Mouse (Mus musculus) neutrophil, adult 5-6 weeks (primary cell): ENCODE data around the gene Coro2b. TPM values are rescaled to one million over a fixed set of nuclear protein-coding genes. Genes with fewer than 3 reads are reported as not detected.

Experiments used
- ATAC-seq: fragments of 151-379, 151-347 bp; 2 replicates; pipeline ENCODE4 v1.8.0; 2017; ENCODE audit warnings: mild to moderate bottlenecking, moderate TSS enrichment; ENCODE audit not compliant: insufficient number of reproducible peaks, poor library complexity, low FRiP score, severe bottlenecking; ENCODE audit errors: extremely low read depth
- total RNA-seq: library from RNA; stranded (forward); fragments of 200-1000 nt; gene quantifications from 2 replicates; pipeline ENCODE4 v1.2.3, GENCODE M21; 2017

Coro2b gene
- total RNA-seq, 1 experiment from 2014 or later, result not detected

DNA sequence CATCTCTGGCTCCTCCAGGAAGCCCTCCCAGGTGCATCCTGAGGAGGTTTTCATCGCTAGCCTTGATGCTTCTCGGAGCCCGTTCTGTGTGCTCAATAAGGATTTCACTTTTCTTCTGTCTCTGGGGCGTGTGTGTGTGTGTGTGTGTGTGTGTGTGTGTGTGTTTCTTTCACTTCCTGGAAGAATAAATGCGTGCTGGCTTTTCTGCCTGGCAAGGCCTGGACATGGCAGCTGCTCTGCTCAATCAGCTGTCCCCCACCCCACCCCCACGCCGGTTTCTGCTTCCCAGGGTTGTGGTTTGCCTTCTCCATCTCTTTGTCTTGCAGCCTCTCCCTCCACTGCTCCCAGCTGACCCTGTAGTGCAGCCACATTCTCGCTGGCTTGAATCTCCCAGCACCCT, 4.3 kb upstream of the Coro2b start:
- ATAC-seq, result no peak

DNA sequence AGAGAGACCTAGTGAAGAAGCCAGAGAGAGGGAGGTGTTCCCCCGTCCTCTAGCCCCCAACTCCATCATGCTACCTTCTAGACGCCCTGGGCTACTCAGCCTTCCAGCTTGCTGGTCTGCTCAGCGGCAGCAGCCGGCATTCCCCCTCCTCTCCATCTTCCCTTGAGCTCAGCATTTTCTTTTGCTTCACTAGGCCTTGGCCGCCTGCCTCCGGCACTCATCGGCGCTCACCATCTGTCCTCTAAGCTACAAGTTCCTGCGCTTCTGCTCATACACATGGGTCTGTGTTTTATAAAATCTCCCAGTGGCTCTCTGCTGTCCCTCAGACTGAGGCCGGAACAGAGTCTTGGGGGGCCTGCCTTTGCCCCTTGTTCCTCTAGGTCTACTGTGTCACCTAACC, 3.9 kb upstream of the Coro2b start:
- ATAC-seq, result no peak

DNA sequence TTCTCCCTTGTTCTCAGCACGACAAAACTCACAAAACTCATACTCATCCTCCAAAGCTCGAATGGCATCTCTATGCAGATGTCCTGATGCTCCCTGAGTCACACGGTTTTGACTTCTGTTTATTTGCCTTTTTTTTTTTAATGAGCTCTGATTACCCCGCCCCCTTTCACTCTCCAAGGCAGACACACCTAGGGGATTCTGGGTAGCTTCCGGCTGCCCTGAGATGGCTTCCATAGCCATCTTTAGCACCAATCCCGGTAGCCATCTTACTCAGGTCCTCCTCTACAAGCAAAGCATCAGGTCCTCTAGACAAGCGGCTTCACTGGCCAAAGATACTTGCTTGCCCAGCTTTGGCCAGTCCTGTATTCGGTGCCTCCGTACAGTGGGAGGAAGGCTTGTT, 3.3 kb upstream of the Coro2b start:
- ATAC-seq, result no peak

DNA sequence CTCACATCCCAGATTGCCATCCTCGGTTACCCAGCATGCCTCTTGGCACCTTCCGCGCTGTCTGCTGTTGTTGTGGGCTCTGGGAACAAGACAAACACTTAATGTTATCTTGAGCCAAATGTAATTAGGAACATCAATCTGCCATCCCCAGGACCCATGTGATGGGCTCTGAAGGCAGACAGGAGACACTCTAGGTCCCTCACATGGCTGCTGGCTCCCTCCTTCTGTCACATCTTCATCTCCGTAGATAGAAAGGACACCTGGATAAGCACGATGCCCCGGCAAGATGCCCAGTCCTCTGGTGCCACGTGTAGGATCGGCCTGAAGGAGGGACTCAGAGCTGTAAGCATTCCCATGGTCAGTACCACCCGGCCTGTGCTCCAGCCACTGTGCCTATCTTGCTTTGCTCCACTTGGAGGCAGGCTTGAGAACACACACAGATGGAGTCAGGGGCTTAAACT, 2.4 kb upstream of the Coro2b start:
- no peak for ATAC-seq

DNA sequence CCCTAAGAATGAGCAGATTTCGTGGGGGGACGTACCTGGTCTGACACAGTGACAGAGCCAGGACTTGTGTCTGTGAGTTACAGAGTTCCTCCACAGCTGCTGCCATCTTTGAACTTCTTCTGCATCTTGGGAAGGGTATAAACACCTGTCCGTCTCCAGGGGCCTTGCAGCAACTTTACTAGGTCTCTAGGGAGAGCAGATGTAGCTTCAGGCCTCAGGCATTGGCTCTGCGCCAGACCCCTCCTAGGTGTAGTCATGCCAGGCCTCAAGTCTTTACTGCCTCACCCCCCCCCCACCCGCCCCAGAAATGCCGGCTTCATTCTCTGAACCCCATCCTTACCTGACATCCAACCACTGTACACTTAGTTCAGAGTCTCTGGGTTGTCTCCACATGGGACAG, 1.1 kb upstream of the Coro2b start:
- no peak for ATAC-seq

DNA sequence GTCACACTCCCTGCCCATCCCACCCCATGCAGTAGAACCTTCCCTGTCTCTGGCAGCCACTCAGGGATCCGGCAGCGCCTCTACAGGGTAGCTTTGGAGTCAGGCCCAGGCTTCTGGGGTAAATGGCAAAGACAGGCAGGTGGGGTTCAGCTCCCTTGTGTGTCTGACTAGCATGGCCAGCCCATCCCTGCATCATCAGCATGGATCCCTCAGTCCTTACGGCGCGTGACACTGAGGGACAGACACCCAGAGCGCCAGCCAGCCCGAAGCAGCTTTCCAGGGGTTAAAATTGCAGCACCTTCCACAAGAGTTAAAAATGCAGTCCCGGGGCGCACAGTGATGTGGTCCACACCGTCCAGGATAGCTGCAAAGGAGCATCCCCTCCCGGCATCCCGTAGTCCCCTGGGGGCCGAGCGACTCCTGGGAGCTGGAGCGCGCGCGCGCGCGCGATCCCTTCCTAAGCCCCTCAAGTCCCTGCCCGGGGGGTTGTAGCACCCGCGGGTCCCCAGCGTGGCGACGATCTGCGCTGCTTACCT, 657 bp downstream of the Coro2b start:
- ATAC-seq, result no peak

DNA sequence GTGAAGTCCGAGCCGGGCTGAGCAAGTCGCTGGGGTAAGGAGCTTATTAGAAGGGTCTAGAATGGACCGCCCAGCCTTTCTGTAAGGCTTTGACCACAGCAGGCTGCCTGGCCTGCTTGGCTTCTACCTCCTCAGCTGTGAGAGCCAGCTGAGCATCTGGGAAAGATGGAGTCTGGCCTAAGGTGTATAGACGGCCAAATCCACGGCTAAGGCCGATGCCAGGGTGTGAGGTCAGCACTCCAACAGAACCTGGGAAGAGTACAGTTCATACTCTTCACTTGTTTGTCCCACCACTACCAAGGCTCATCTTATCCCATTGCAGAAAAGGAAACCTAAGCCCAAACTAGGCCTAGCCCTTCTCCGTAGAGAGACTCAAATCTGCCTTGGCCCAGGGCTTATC, 1.3 kb downstream of the Coro2b start:
- no peak for ATAC-seq

DNA sequence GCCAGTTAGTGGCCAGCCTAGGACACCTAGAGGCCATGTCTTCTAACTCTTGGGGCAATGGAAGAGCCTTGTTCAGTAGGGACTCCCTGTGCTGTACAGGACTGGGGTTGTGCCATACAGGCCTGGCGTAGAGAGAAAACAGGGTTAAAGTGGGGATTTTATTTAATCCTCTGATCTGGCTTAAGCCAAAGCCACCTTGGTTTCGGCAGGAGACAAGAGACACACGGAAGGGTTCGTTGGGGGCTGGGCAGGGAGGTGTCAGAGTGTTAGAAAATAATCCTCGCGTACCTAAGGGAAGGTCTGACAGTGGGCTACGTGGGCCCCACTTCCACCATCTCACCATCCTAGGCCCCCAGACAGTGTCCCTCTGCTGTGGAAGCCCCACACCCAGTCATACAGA, 2.2 kb downstream of the Coro2b start:
- no peak for ATAC-seq

DNA sequence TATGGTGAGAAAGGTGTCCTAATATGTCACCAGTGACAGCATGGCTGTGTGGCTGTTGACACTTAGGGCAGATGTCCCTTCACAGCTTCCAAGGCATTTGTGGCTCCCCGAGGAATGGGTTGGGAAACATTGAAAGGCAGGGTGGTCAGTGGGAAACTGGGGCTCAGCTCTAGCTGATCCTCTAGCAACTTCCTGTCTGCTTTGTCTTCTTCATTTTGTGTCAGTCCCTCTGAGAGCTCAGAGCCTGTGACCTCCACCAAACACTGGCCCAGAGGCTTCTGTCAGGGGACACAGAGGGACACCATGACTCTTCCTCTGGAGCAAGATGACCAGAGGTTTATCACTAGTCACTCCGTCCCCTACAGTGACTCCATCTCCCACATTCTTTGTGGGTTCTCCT, 2.7 kb downstream of the Coro2b start:
- no peak for ATAC-seq

DNA sequence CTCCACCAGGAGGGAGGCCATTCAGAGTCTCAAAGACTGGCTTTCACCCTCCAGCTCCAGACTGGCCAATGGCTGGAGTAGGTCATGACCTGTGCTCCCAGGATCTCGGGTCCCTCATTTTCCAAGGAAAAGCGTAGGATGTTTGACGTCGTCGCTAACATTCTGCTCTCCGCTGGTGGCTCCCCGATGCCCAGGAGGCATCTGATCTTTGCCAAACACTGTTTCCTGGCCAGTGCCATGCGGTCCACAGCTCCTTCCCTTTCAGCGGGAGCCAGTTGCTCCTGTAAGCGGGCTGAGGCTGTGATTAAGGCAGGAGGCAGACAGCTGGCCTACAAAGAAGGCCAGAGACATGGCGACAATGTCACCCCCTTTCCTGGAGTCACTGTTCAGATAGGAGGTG, 4.0 kb downstream of the Coro2b start:
- no peak for ATAC-seq

DNA sequence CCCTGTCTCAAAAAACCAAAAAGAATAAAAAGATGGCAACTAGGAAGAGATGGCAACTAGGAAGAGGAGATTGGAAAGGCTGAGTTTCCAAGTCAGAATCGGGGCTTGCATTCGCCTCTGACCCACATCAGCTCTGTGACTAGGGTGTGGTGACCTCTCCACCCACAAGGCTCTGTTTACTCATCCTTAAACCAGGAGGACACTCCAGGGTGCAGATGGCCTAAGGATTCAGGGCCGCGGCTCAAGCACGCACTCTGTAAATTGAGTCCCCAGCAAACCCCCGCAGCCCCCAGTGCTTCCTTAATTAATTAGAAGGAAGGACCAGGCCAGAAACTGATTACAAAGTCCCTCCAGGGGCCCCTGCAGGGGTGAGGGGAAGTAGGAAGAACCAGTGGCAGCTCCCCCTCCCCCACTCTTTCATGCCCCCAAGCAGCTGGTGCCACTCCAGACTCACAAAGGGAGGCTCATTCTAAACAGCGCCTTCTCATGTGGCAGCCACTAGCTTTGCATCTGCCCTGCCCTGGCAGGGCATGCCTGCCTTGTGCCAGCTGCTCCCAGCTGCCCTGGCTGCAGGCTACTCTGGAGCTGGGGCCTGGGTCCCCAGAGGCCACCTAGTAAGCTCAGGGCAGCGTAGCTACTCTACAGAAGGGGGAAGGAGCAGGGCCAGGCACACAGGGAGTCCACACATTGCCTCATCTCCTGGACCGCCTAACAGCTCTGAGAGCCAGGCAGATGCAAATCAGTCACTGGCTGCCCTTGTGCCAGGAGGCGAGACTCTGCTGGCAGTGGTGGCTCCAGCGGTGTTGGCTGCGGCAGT, 5.2 kb downstream of the Coro2b start:
- no peak for ATAC-seq

DNA sequence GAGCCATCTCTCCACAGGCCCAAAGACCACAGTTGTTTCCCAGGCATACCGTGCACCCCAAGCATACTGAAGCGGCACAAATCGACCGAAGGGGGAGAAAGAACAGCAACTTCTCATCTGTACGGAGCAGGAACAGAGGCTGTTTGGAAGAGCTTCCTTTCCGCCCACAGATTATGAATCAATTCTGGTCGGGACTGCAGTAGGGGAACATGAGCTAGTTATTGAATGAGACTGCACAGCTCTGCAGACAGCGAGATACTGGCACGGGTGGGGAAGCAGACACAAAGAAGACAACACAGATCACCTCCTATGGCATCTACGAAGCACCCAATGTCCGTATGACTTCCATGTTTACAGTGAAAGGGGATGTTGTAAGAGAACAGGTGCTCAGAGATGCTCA, 8.3 kb downstream of the Coro2b start:
- no peak for ATAC-seq

DNA sequence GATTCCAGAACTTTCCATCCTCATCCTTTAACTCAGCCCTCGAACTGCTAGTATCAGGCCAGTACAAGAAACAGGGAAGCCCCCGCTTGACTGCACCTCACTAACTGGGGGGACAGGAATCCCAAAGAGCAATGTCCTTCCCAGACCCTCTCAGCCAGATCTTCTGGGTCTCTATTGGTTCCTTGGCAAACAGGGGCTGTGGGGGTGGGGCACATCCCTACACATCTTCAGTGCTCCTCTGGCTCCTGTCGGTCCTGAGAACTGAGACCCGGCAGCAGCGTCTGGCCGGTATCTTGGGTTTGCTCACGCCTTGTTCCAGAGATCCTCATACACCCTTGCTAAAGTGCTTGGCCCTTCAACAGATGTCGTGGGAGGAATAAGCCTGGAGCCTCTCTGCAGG, 10.0 kb downstream of the Coro2b start:
- ATAC-seq, result no peak

DNA sequence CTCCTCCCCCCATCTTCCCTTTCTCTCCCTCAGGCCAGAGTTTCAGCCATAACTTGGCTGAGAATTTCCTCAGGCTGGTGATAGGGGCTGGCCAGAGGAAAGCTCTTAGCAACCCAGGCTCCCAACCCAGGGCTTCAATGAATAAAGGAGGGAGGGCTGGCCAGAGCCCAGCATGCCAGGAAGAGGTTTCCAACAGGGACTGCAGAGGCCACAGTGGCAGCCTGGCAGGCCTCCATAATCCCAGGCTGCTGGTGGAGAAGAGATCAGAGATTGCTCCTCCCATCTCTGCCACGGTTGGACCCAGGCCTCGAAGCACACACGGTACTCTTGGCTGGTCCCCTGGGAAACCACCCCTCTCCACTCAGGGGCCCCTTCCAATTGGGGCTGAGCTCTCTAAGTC, 10.4 kb downstream of the Coro2b start:
- no peak for ATAC-seq

DNA sequence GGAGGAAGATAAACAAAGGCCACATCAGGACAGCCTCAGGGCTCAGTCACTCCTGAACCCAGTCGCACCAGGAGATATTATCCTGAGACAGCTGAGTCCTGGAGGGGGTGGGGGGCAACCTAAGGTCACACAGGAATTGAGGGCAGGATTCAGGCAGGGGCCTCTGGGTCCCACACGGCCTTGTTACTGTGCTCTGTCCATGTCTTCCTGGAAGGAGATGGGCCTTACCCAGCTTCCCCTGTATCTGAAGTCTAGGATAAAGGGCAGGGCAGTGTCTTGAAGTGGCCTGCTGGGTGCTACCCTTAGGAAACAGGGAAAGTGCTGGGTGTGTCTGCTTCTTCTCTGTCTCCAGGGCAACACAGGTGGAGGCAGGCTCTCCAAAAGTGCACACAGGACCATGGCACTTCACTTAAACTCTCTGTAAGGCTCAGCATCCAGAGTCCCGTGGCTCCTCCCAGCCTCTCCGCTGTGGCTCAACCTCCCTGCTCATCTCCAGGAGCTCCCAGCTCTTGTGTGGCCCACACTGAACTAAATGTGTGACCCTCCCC, 12.0 kb downstream of the Coro2b start:
- no peak for ATAC-seq

DNA sequence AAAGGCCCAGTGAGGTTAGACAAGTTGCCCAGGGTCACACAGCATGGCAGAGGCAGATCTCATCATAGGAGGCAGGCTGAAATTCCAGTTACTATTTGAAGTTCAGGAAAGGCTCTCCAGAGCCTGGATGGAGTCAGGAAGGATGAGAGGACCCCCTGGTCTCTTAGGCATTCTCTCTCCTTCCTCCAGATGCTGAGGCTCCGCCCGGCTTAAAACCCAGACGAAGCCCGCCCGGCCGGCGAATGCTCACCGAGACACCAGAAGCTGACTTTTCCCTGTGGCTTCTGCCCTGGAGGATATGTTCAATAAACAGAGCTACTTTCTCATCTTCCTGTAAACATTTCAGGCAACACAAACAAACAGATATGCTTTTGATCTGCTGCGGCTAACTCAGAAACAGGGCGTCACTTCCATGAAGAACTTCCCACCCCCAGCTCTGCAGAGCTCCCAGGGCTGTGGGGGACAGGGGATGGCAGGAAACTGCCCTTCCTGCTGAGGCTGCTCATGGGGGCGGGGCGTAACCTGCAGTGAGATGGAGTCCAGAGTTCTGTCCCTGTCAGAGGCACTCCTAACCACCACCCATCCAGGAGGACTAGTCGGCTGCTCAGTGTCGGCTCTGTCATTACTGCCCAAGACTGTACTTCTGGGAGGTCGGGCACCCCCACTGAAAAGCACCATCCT, 13.9 kb downstream of the Coro2b start:
- no peak for ATAC-seq

DNA sequence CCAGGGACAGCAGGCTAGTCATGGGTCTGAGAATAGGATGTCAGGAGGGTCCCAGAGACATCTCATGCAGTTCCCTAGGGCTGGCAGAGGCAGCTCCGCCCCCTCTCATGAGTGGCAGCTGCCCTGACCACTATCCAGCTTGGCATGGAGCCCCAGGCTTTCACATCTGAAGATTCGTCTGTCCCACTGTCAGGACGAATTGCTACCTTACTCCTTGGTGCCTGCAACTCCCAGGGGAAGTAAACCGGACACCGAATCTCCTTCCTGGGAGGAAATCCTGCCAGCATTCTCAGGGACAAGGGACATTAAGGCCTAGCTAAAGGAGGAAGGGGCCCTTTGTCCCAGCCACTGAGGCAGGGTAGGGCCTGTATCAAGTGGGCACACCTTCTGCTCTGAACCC, 14.6 kb downstream of the Coro2b start:
- no peak for ATAC-seq

DNA sequence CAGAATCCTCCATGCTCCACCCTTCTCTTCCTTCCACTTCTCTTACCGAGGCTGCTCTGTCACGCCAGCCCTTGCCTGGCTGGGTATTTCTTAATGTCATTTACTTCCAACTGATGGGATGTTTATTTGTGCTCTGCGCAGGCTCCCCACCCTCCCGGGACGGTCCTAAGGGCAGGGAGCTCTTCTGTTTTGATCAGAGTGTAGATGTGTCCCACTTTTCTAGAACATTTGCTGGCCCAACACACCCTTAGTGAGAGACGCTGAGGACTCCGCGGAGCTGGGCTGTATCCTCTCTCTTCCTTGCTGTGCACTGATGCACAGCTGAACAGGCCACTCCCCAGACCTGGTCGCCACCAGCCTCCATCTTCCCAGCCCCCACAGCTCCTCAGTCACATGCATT, 15.3 kb downstream of the Coro2b start:
- ATAC-seq, result no peak

DNA sequence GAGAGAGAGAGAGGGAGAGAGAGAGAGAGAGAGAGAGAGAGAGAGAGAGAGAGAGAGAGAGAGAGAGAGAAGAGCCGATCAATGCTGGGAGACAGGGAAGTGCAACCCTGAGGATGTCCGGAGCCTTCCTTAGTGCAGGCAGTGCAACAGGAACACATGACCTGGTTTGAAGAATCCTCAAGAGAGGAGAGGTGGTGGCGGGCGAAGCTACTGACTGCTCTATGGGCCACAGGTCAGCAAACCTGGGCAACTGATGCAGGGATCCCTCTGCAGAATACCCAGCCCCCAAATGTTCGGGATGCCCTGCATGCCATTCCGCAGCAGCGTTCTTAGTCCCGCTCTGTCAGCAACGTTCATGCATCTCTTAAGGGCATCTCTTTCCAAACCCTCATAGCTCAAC, 15.9 kb downstream of the Coro2b start:
- ATAC-seq, result no peak
